Mouse (Mus musculus) CD4-positive, CD25-positive, alpha-beta regulatory T cell, adult 2 months (primary cell): ENCODE results near the gene C1qtnf9.

ENCODE experiments used
- DNase-seq: peaks from one replicate; pipeline ENCODE4 v3.0.0-alpha.2; 2012; ENCODE audit warnings: low read depth, low spot score

Gene C1qtnf9

GRCm38 (mm10) chr14:60749880-60750279 lies 18.1 kb upstream of the C1qtnf9 start:
- no peak for DNase-seq

- DNase-seq = no peak
Measured at GRCm38 (mm10) chr14:60751581-60751980, 16.4 kb upstream of the C1qtnf9 start.

- no peak for DNase-seq
Measured at GRCm38 (mm10) chr14:60752892-60753800, 14.8 kb upstream of the C1qtnf9 start.

GRCm38 (mm10) chr14:60753801-60754126 lies 14.2 kb upstream of the C1qtnf9 start:
- no peak for DNase-seq

- no peak for DNase-seq
Measured at GRCm38 (mm10) chr14:60754656-60755055, 13.3 kb upstream of the C1qtnf9 start.

- no peak for DNase-seq
Measured at GRCm38 (mm10) chr14:60756271-60756670, 11.7 kb upstream of the C1qtnf9 start.

- DNase-seq = no peak
Measured at GRCm38 (mm10) chr14:60757265-60757664, 10.7 kb upstream of the C1qtnf9 start.

- DNase-seq = no peak
Measured at GRCm38 (mm10) chr14:60757722-60758121, 10.2 kb upstream of the C1qtnf9 start.

- no peak for DNase-seq
Measured at GRCm38 (mm10) chr14:60759097-60759496, 8.8 kb upstream of the C1qtnf9 start.

GRCm38 (mm10) chr14:60761801-60762200 lies 6.1 kb upstream of the C1qtnf9 start:
- no peak for DNase-seq

- DNase-seq = no peak
Measured at GRCm38 (mm10) chr14:60762754-60763153, 5.2 kb upstream of the C1qtnf9 start.

- no peak for DNase-seq
Measured at GRCm38 (mm10) chr14:60763746-60764145, 4.2 kb upstream of the C1qtnf9 start.

GRCm38 (mm10) chr14:60764526-60764925 lies 3.4 kb upstream of the C1qtnf9 start:
- DNase-seq = no peak

- DNase-seq = no peak
Measured at GRCm38 (mm10) chr14:60765025-60765424, 2.9 kb upstream of the C1qtnf9 start.

GRCm38 (mm10) chr14:60769340-60769739 lies 1.4 kb downstream of the C1qtnf9 start:
- DNase-seq = no peak

- DNase-seq = no peak
Measured at GRCm38 (mm10) chr14:60770594-60770993, 2.7 kb downstream of the C1qtnf9 start.

GRCm38 (mm10) chr14:60771057-60771456 lies 3.1 kb downstream of the C1qtnf9 start:
- peak; percentile 86 for DNase-seq

- peak; percentile 39 for DNase-seq
Measured at GRCm38 (mm10) chr14:60773476-60773875, 5.5 kb downstream of the C1qtnf9 start.

- DNase-seq = no peak
Measured at GRCm38 (mm10) chr14:60776521-60776920, 8.6 kb downstream of the C1qtnf9 start.

- no peak for DNase-seq
Measured at GRCm38 (mm10) chr14:60777485-60777919, 9.6 kb downstream of the C1qtnf9 start.

GRCm38 (mm10) chr14:60779198-60779597 lies 11.3 kb downstream of the C1qtnf9 start:
- no peak for DNase-seq

GRCm38 (mm10) chr14:60782121-60782656 lies 14.3 kb downstream of the C1qtnf9 start:
- DNase-seq = no peak

GRCm38 (mm10) chr14:60783196-60783595 lies 15.3 kb downstream of the C1qtnf9 start:
- peak; percentile 28 for DNase-seq
